Mouse (Mus musculus) forebrain, embryonic 16.5 days (tissue): ENCODE data around the gene Ifitm3. TPM values are rescaled to one million over a fixed set of nuclear protein-coding genes. Genes with fewer than 3 reads are reported as not detected.

Source experiments
- ATAC-seq: fragments of 200-750 bp; cut with Nextera tagmentation; 2 replicates; pipeline ENCODE4 v1.8.0; 2017; ENCODE audit warnings: mild to moderate bottlenecking, moderate library complexity
- H3K27ac ChIP-seq: fragments of 300-500 bp; sonication (generic); 2 replicates; pipeline ENCODE4 v1.5.1; 2014; ENCODE audit warnings: low read length, control low read depth
- H3K27me3 ChIP-seq: fragments of 300-500 bp; sonication (generic); replicated peaks from 2 replicates; pipeline ENCODE4 v1.6.1; 2014; ENCODE audit warnings: low read length; ENCODE audit not compliant: control insufficient read depth, insufficient read depth
- H3K36me3 ChIP-seq: fragments of 300-500 bp; sonication (generic); 2 replicates; pipeline ENCODE4 v1.6.1; 2014; ENCODE audit not compliant: control insufficient read depth, insufficient read depth
- H3K4me1 ChIP-seq: fragments of 300-500 bp; sonication (generic); replicated peaks from 2 replicates; pipeline ENCODE4 v1.6.1; 2014; ENCODE audit warnings: low read length; ENCODE audit not compliant: control insufficient read depth, insufficient read depth
- H3K4me2 ChIP-seq: fragments of 300-500 bp; sonication (generic); 2 replicates; pipeline ENCODE4 v1.6.1; 2014; ENCODE audit warnings: mild to moderate bottlenecking, low read length, control low read depth
- H3K4me3 ChIP-seq: fragments of 300-500 bp; sonication (generic); replicated peaks from 2 replicates; pipeline ENCODE4 v1.5.1; 2014; ENCODE audit warnings: mild to moderate bottlenecking, low read length, control low read depth
- H3K9ac ChIP-seq: fragments of 300-500 bp; sonication (generic); replicated peaks from 2 replicates; pipeline ENCODE4 v1.6.1; 2014; ENCODE audit warnings: low read depth, low read length, control low read depth
- H3K9me3 ChIP-seq: fragments of 300-500 bp; sonication (generic); 2 replicates; pipeline ENCODE4 v1.6.1; 2016; ENCODE audit warnings: low read length; ENCODE audit not compliant: control insufficient read depth
- WGBS: fragments of 180-500 bp; shearing (Covaris S2); extraction: QIAGEN DNeasy Blood & Tissue Kit; methylation state at CpG from one replicate; pipeline ENCODE4 v1.1.7; 2014; 5-methylcytosine and 5-hydroxymethylcytosine counted together
- polyA plus RNA-seq: library from polyadenylated mRNA; unstranded; fragments of >200 nt; fragmentation: Nextera tagmentation; extraction: Ambion mirVana; gene quantifications from 2 replicates; pipeline ENCODE4 v1.2.1, GENCODE M21; 2015

Ifitm3 gene
- polyA plus RNA-seq = 21.0 and 26.1 TPM in 2 replicates

- Histone ChIP-seq H3K9me3 (no peaks in the 10 kb centered on the region), H3K27me3 (no peaks in the 10 kb centered on the region), H3K4me1 (peaks cover 3% of the 10 kb centered on the region; the same call in 1 of the 2 replicates), H3K36me3 (no peaks in the 10 kb centered on the region), H3K4me2 (peak within 1 kb of the TSS; percentile 12; the same call in 1 of the 2 replicates), H3K4me3 (no peak within 1 kb of the TSS), H3K9ac (no peak within 1 kb of the TSS), H3K27ac (no peak within 1 kb of the TSS)
- no peak for ATAC-seq
- 42% methylated on average over 10 of the region's 10 CpGs for WGBS
Observed at GRCm38 (mm10) chr7:141010593-141010992, at the start of gene Ifitm3. Gene Ifitm3, minus strand, starts transcription at chr7:141010770.

GRCm38 (mm10) chr7:141059929-141060328 is 49.4 kb upstream of the Ifitm3 start:
- Histone ChIP-seq H3K27me3 (no peaks in the 10 kb centered on the region), H3K4me1 (peaks cover 25% of the 10 kb centered on the region), H3K4me3 (peak overlapping the region; percentile 87), H3K9me3 (no peaks in the 10 kb centered on the region), H3K36me3 (peaks cover 6% of the 10 kb centered on the region), H3K27ac (0 out of 2 replicates have a peak overlapping the region, but pooled peaks have one; percentile 67), H3K9ac (peak overlapping the region; percentile 92), H3K4me2 (peak overlapping the region; percentile 87)
- WGBS = 67% methylated on average over 2 of the region's 2 CpGs
- no peak for ATAC-seq

GRCm38 (mm10) chr7:141058601-141059341 is 48.2 kb upstream of the Ifitm3 start:
- Histone ChIP-seq H3K4me2 (no peak overlapping the region), H3K27me3 (no peaks in the 10 kb centered on the region), H3K4me1 (peaks cover 25% of the 10 kb centered on the region), H3K9ac (no peak overlapping the region), H3K27ac (no peak overlapping the region), H3K9me3 (no peaks in the 10 kb centered on the region), H3K4me3 (no peak overlapping the region), H3K36me3 (no peaks in the 10 kb centered on the region)
- no peak for ATAC-seq
- 93% methylated on average over 14 of the region's 14 CpGs for WGBS

- Histone ChIP-seq H3K27me3 (no peaks in the 10 kb centered on the region), H3K36me3 (no peaks in the 10 kb centered on the region), H3K9me3 (no peaks in the 10 kb centered on the region), H3K27ac (no peak overlapping the region), H3K4me1 (peaks cover 17% of the 10 kb centered on the region), H3K9ac (no peak overlapping the region), H3K4me2 (no peak overlapping the region), H3K4me3 (no peak overlapping the region)
- no peak for ATAC-seq
- 93% methylated on average over 1 of the region's 1 CpGs for WGBS
Observed at GRCm38 (mm10) chr7:141057541-141057940, 47.0 kb upstream of the Ifitm3 start.

GRCm38 (mm10) chr7:141056976-141057375 is 46.4 kb upstream of the Ifitm3 start:
- no peaks in the 10 kb centered on the region for H3K36me3 ChIP-seq
- no peak overlapping the region for H3K4me2 ChIP-seq
- no peak overlapping the region for H3K27ac ChIP-seq
- H3K4me1 ChIP-seq = peaks cover 11% of the 10 kb centered on the region
- ATAC-seq = no peak
- no peaks in the 10 kb centered on the region for H3K27me3 ChIP-seq
- WGBS = 88% methylated on average over 6 of the region's 6 CpGs
- H3K9me3 ChIP-seq = no peaks in the 10 kb centered on the region
- no peak overlapping the region for H3K9ac ChIP-seq
- no peak overlapping the region for H3K4me3 ChIP-seq

GRCm38 (mm10) chr7:141055785-141056184 is 45.2 kb upstream of the Ifitm3 start:
- no peak overlapping the region for H3K4me2 ChIP-seq
- no peak overlapping the region for H3K9ac ChIP-seq
- peaks cover 5% of the 10 kb centered on the region for H3K4me1 ChIP-seq
- no peaks in the 10 kb centered on the region for H3K9me3 ChIP-seq
- no peak overlapping the region for H3K27ac ChIP-seq
- no peaks in the 10 kb centered on the region for H3K27me3 ChIP-seq
- H3K4me3 ChIP-seq = no peak overlapping the region
- ATAC-seq = no peak
- 80% methylated on average over 4 of the region's 4 CpGs for WGBS
- H3K36me3 ChIP-seq = no peaks in the 10 kb centered on the region

- Histone ChIP-seq H3K27ac (no peak overlapping the region), H3K36me3 (no peaks in the 10 kb centered on the region), H3K4me1 (peaks cover 7% of the 10 kb centered on the region), H3K9me3 (no peaks in the 10 kb centered on the region), H3K4me2 (no peak overlapping the region), H3K27me3 (no peaks in the 10 kb centered on the region), H3K9ac (no peak overlapping the region), H3K4me3 (no peak overlapping the region)
- WGBS = 91% methylated on average over 2 of the region's 2 CpGs
- ATAC-seq = no peak
Observed at GRCm38 (mm10) chr7:141052421-141052820, 41.9 kb upstream of the Ifitm3 start.

- Histone ChIP-seq H3K27me3 (no peaks in the 10 kb centered on the region), H3K4me2 (no peak overlapping the region), H3K27ac (no peak overlapping the region), H3K4me1 (peaks cover 10% of the 10 kb centered on the region), H3K4me3 (no peak overlapping the region), H3K9ac (no peak overlapping the region), H3K36me3 (no peaks in the 10 kb centered on the region), H3K9me3 (no peaks in the 10 kb centered on the region)
- WGBS = 92% methylated on average over 4 of the region's 4 CpGs
- ATAC-seq = no peak
Observed at GRCm38 (mm10) chr7:141052016-141052415, 41.4 kb upstream of the Ifitm3 start.

GRCm38 (mm10) chr7:141051060-141051685 is 40.6 kb upstream of the Ifitm3 start:
- Histone ChIP-seq H3K4me1 (peaks cover 10% of the 10 kb centered on the region), H3K9ac (no peak overlapping the region), H3K27ac (no peak overlapping the region), H3K4me2 (no peak overlapping the region), H3K27me3 (no peaks in the 10 kb centered on the region), H3K9me3 (no peaks in the 10 kb centered on the region), H3K4me3 (no peak overlapping the region), H3K36me3 (no peaks in the 10 kb centered on the region)
- 76% methylated on average over 17 of the region's 17 CpGs for WGBS
- no peak for ATAC-seq
